Mouse (Mus musculus): ENCODE measurements around the gene Nup153. TPM values are rescaled to one million over a fixed set of nuclear protein-coding genes. Genes with fewer than 3 reads are reported as not detected.

Nup153 gene
- polyA plus RNA-seq (2014; fragmentation: Illumina TruSeq; extraction: RNeasy Lipid Tissue Mini Kit (QIAGEN cat#74804)): 169 TPM

GRCm38 (mm10) chr13:46727837-46728268, at the start of gene Nup153:
Gene Nup153 (minus strand): TSS chr13:46727940.

GRCm38 (mm10) chr13:46669048-46669619, 58.6 kb downstream of the Nup153 start, which contains the start of gene Fam8a1:
Gene Fam8a1 (plus strand): TSS chr13:46669522.

Other genes with a start within 250 kb of the Nup153 start
- gene Cap2, start 226.1 kb downstream of the Nup153 start, polyA plus RNA-seq (2014; fragmentation: Illumina TruSeq; extraction: RNeasy Lipid Tissue Mini Kit (QIAGEN cat#74804)): 36.1 TPM
- gene Fam8a1, start 58.4 kb downstream of the Nup153 start, polyA plus RNA-seq (2014; fragmentation: Illumina TruSeq; extraction: RNeasy Lipid Tissue Mini Kit (QIAGEN cat#74804)): 247 TPM
- 17.1 TPM for gene Kif13a, start 201.9 kb upstream of the Nup153 start, polyA plus RNA-seq (2014; fragmentation: Illumina TruSeq; extraction: RNeasy Lipid Tissue Mini Kit (QIAGEN cat#74804))

Measured in ovary, adult 10 weeks (tissue).